In the genomic region with DNA sequence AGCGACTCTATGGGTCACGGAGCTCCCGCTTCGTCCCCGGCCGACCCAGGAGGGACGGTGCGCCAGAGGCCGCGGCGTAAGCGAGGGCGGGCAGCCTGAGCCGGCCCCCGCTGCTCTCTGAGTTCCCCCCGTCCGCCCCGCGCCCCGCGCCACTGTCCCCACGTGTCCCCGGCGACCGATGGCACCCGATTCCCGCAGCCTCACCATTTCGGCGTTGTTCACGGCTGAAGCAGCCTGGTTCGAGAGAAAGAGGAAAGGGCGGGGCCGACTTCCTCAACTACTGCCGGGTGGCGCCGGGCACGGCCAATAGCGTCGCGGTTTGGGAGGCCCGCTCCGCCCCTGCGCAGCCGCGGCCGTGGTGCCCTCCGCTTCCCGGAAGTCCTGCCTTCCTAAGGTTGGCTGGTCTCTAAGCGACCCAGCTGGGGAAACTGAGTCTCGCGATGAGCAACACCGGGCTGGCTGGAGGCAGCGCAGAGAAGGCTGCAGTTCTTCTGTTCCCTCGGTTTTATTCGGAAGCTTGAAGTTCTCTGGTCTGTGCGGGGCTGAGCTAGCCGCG, we compare ENCODE assay signal across 8 mouse cellular contexts. TPM values are rescaled to one million over a fixed set of nuclear protein-coding genes. Genes with fewer than 3 reads are reported as not detected.
DNase-seq lines count a peak whose midpoint lies in the region; ATAC-seq lines count a peak whose summit lies in the region.

A gene (plus strand): TSS at position 469 of the 556 bp plus-strand sequence.

- no peaks in the 10 kb centered on the region for H3K9me3 ChIP-seq in heart, embryonic 13.5 days
- no peaks in the 10 kb centered on the region for H3K9me3 ChIP-seq in liver, embryonic 12.5 days (replicated peaks)
- H3K9me3 ChIP-seq in stomach, embryonic 15.5 days = no peaks in the 10 kb centered on the region

- peak within 1 kb of the TSS; percentile 82 for H3K4me3 ChIP-seq in heart, embryonic 13.5 days
- H3K4me3 ChIP-seq in liver, embryonic 12.5 days = peak within 1 kb of the TSS; percentile 86
- peak within 1 kb of the TSS; percentile 77 for H3K4me3 ChIP-seq in stomach, embryonic 15.5 days (replicated peaks)

- H3K4me1 ChIP-seq in heart, embryonic 13.5 days = peaks cover 50% of the 10 kb centered on the region
- H3K4me1 ChIP-seq in liver, embryonic 12.5 days = peaks cover 66% of the 10 kb centered on the region
- H3K4me1 ChIP-seq in stomach, embryonic 15.5 days = peaks cover 42% of the 10 kb centered on the region

- H3K4me2 ChIP-seq in heart, embryonic 13.5 days = peak within 1 kb of the TSS; percentile 98
- peak within 1 kb of the TSS; percentile 96 for H3K4me2 ChIP-seq in liver, embryonic 12.5 days
- peak within 1 kb of the TSS; percentile 77 for H3K4me2 ChIP-seq in stomach, embryonic 15.5 days

- H3K27me3 ChIP-seq in heart, embryonic 13.5 days (replicated peaks) = no peaks in the 10 kb centered on the region
- no peaks in the 10 kb centered on the region for H3K27me3 ChIP-seq in liver, embryonic 12.5 days (replicated peaks)
- no peaks in the 10 kb centered on the region for H3K27me3 ChIP-seq in stomach, embryonic 15.5 days (replicated peaks)

- peak within 1 kb of the TSS; percentile 85 for H3K27ac ChIP-seq in heart, embryonic 13.5 days (replicated peaks)
- H3K27ac ChIP-seq in liver, embryonic 12.5 days = peak within 1 kb of the TSS; percentile 87
- peak within 1 kb of the TSS; percentile 88 for H3K27ac ChIP-seq in stomach, embryonic 15.5 days

- H3K9ac ChIP-seq in heart, embryonic 13.5 days = peak within 1 kb of the TSS; percentile 96
- H3K9ac ChIP-seq in liver, embryonic 12.5 days = peak within 1 kb of the TSS; percentile 91
- H3K9ac ChIP-seq in stomach, embryonic 15.5 days = peak within 1 kb of the TSS; percentile 86

- DNase-seq in CD4-positive helper T cell, adult 2 months (ENCODE audit: low read depth, low spot score) = peak; percentile 93
- peak; percentile 86 for DNase-seq in brain, embryonic 18.5 days (ENCODE audit: low read depth, low spot score)
- peak; percentile 96 for DNase-seq in kidney, postnatal 10 days
- DNase-seq in natural killer cell, adult 2 months (ENCODE audit: low spot score in 2 of 2) = peak; percentile 81 to 88

- peak; percentile 82 for ATAC-seq in erythroid progenitor cell, adult 5-6 weeks (replicated peaks; ENCODE audit: low FRiP score, poor library complexity, severe bottlenecking)
- peak; percentile 80 for ATAC-seq in heart, embryonic 13.5 days (ENCODE audit: extremely low read depth, insufficient number of reproducible peaks, low FRiP score, low TSS enrichment)
- ATAC-seq in liver, embryonic 12.5 days = peak; percentile 83
- ATAC-seq in stomach, embryonic 15.5 days (ENCODE audit: insufficient read depth, low FRiP score, low read depth) = peak; percentile 87

- WGBS in heart, embryonic 13.5 days = under 1% methylated on average over 58 of the region's 58 CpGs
- WGBS in liver, embryonic 12.5 days (ENCODE audit: insufficient replicate concordance) = under 1% methylated on average over 58 of the region's 58 CpGs
- WGBS in stomach, embryonic 15.5 days = under 1% methylated on average over 58 of the region's 58 CpGs

- peaks cover 41% of the 10 kb centered on the region for H3K36me3 ChIP-seq in heart, embryonic 13.5 days
- H3K36me3 ChIP-seq in liver, embryonic 12.5 days = peaks cover 43% of the 10 kb centered on the region
- peaks cover 26% of the 10 kb centered on the region for H3K36me3 ChIP-seq in stomach, embryonic 15.5 days

RNA-seq across cellular contexts. Expression of the gene that starts here (rescaled TPM):
- 31.9 and 56.6 TPM in 2 replicates for total RNA-seq in erythroid progenitor cell, adult 5-6 weeks (2015; ENCODE audit: low replicate concordance)
- total RNA-seq in erythroid progenitor cell, adult 5-6 weeks (2017; ENCODE audit: low replicate concordance) = 33.6 and 47.9 TPM in 2 replicates
- polyA plus RNA-seq in heart, embryonic 13.5 days (2015; fragmentation: Nextera tagmentation; extraction: Ambion mirVana) = 75.4 and 87.3 TPM in 2 replicates
- polyA plus RNA-seq in liver, embryonic 12.5 days (2016; fragmentation: Nextera tagmentation; extraction: Ambion mirVana) = 83.0 and 84.9 TPM in 2 replicates
- 119 and 127 TPM in 2 replicates for polyA plus RNA-seq in stomach, embryonic 15.5 days (2015; fragmentation: Nextera tagmentation; extraction: Ambion mirVana)

Comparison
In these comparisons a context has a peak if more than half of its experiments do, and no peak if none do; other contexts are left out.
1. Peak in every context shown above with its lines: DNase-seq, ATAC-seq, H3K4me3 ChIP-seq and H3K27ac ChIP-seq.